In genomic region chr4:82497141-82497566, GRCm38 (mm10) we compare ENCODE assay signal across 13 mouse cellular contexts.
DNase-seq lines count a peak whose midpoint lies in the region; ATAC-seq lines count a peak whose summit lies in the region.
"Had no signal": no experiment of that assay in that cellular context is flagged by ENCODE, and none has a peak within 500 bp of the region (broad histone marks: within the 10 kb centered on the region; RNA-seq: fewer than 3 reads in every experiment).

No protein-coding gene starts in this region.

- H3K9ac ChIP-seq in heart, embryonic 13.5 days: peak overlapping the region; percentile 50
- H3K9ac ChIP-seq in midbrain, embryonic 14.5 days (replicated peaks; ENCODE audit: low read length): no peak overlapping the region; the same call in 1 of the 2 replicates
- H3K9ac ChIP-seq in hindbrain, embryonic 16.5 days (ENCODE audit: low read depth, low read length): peak overlapping the region; percentile 60
- H3K9ac ChIP-seq in stomach, embryonic 16.5 days (ENCODE audit: low read length): no peak overlapping the region

- H3K27me3 ChIP-seq in heart, embryonic 13.5 days (replicated peaks): no peaks in the 10 kb centered on the region
- no peaks in the 10 kb centered on the region for H3K27me3 ChIP-seq in midbrain, embryonic 14.5 days (ENCODE audit: control insufficient read depth, insufficient read depth, low read length)
- H3K27me3 ChIP-seq in midbrain, embryonic 10.5 days (ENCODE audit: low read depth, poor library complexity, severe bottlenecking): peaks cover 28% of the 10 kb centered on the region
- no peaks in the 10 kb centered on the region; the same call in 1 of the 2 replicates for H3K27me3 ChIP-seq in hindbrain, embryonic 16.5 days (replicated peaks; ENCODE audit: control insufficient read depth, insufficient read depth, low read length)
- no peaks in the 10 kb centered on the region for H3K27me3 ChIP-seq in stomach, embryonic 16.5 days (ENCODE audit: control insufficient read depth, insufficient read depth, low read length)

- H3K27ac ChIP-seq in heart, embryonic 13.5 days (replicated peaks): 0 out of 2 replicates have a peak overlapping the region, but pooled peaks have one; percentile 8
- H3K27ac ChIP-seq in midbrain, embryonic 14.5 days (replicated peaks; ENCODE audit: low read depth, low read length): peak overlapping the region; percentile 39
- no peak overlapping the region for H3K27ac ChIP-seq in midbrain, embryonic 10.5 days (replicated peaks)
- H3K27ac ChIP-seq in hindbrain, embryonic 16.5 days (ENCODE audit: low read depth, low read length): peak overlapping the region; percentile 44
- no peak overlapping the region for H3K27ac ChIP-seq in stomach, embryonic 16.5 days (ENCODE audit: low read length)
- H3K27ac ChIP-seq: kidney, postnatal 0 days had no signal

- H3K4me3 ChIP-seq in heart, embryonic 13.5 days: peak overlapping the region; percentile 2; the same call in 1 of the 2 replicates
- 0 out of 2 replicates have a peak overlapping the region, but pooled peaks have one; percentile 5 for H3K4me3 ChIP-seq in midbrain, embryonic 14.5 days (replicated peaks; ENCODE audit: low read depth, low read length)
- H3K4me3 ChIP-seq in midbrain, embryonic 10.5 days: no peak overlapping the region
- H3K4me3 ChIP-seq in hindbrain, embryonic 16.5 days (ENCODE audit: low read length): peak overlapping the region; percentile 32
- 0 out of 2 replicates have a peak overlapping the region, but pooled peaks have one; percentile 6 for H3K4me3 ChIP-seq in stomach, embryonic 16.5 days (replicated peaks; ENCODE audit: low read length)
- H3K4me3 ChIP-seq: myocyte had no signal

- H3K9me3 ChIP-seq in heart, embryonic 13.5 days: no peaks in the 10 kb centered on the region
- no peaks in the 10 kb centered on the region for H3K9me3 ChIP-seq in midbrain, embryonic 14.5 days (ENCODE audit: control insufficient read depth, low read length)
- no peaks in the 10 kb centered on the region for H3K9me3 ChIP-seq in midbrain, embryonic 10.5 days (replicated peaks)
- no peaks in the 10 kb centered on the region for H3K9me3 ChIP-seq in hindbrain, embryonic 16.5 days (ENCODE audit: control insufficient read depth, low read length)
- no peaks in the 10 kb centered on the region for H3K9me3 ChIP-seq in stomach, embryonic 16.5 days (replicated peaks; ENCODE audit: control insufficient read depth, low read length)

- 75% methylated on average over 8 of the region's 8 CpGs for WGBS in heart, embryonic 13.5 days
- 84% methylated on average over 8 of the region's 8 CpGs for WGBS in midbrain, embryonic 14.5 days
- WGBS in midbrain, embryonic 10.5 days: 89% methylated on average over 8 of the region's 8 CpGs
- WGBS in hindbrain, embryonic 16.5 days: 56% methylated on average over 8 of the region's 8 CpGs
- 58% methylated on average over 8 of the region's 8 CpGs for WGBS in stomach, embryonic 16.5 days

- peaks cover 58% of the 10 kb centered on the region for H3K36me3 ChIP-seq in heart, embryonic 13.5 days
- H3K36me3 ChIP-seq in midbrain, embryonic 14.5 days (ENCODE audit: control insufficient read depth, insufficient read depth, low read length): peaks cover 8% of the 10 kb centered on the region; the same call in 1 of the 2 replicates
- peaks cover 22% of the 10 kb centered on the region for H3K36me3 ChIP-seq in midbrain, embryonic 10.5 days
- no peaks in the 10 kb centered on the region; the same call in 1 of the 2 replicates for H3K36me3 ChIP-seq in hindbrain, embryonic 16.5 days (ENCODE audit: control insufficient read depth, insufficient read depth, low read length)
- peaks cover 11% of the 10 kb centered on the region; the same call in 1 of the 2 replicates for H3K36me3 ChIP-seq in stomach, embryonic 16.5 days (ENCODE audit: control insufficient read depth, insufficient read depth, low read length)

- H3K4me2 ChIP-seq in heart, embryonic 13.5 days: peak overlapping the region; percentile 41
- peak overlapping the region; percentile 98 for H3K4me2 ChIP-seq in midbrain, embryonic 14.5 days (ENCODE audit: low read length)
- peak overlapping the region; percentile 55 for H3K4me2 ChIP-seq in hindbrain, embryonic 16.5 days (ENCODE audit: low read length)
- peak overlapping the region; percentile 26; the same call in 1 of the 2 replicates for H3K4me2 ChIP-seq in stomach, embryonic 16.5 days (ENCODE audit: low read depth, low read length)

- ATAC-seq in heart, embryonic 13.5 days (ENCODE audit: extremely low read depth, insufficient number of reproducible peaks, low FRiP score, low TSS enrichment): no peak
- no peak for ATAC-seq in midbrain, embryonic 14.5 days (ENCODE audit: low FRiP score, low TSS enrichment)
- no peak for ATAC-seq in hindbrain, embryonic 16.5 days
- ATAC-seq in stomach, embryonic 16.5 days (ENCODE audit: insufficient read depth, low FRiP score): no peak

- H3K4me1 ChIP-seq in heart, embryonic 13.5 days: peaks cover 91% of the 10 kb centered on the region
- peaks cover 6% of the 10 kb centered on the region; the same call in 1 of the 2 replicates for H3K4me1 ChIP-seq in midbrain, embryonic 14.5 days (ENCODE audit: control insufficient read depth, insufficient read depth, low read length)
- H3K4me1 ChIP-seq in midbrain, embryonic 10.5 days: peaks cover 11% of the 10 kb centered on the region; the same call in 1 of the 2 replicates
- peaks cover 3% of the 10 kb centered on the region; the same call in 1 of the 2 replicates for H3K4me1 ChIP-seq in hindbrain, embryonic 16.5 days (ENCODE audit: control insufficient read depth, insufficient read depth, low read depth, low read length)
- H3K4me1 ChIP-seq in stomach, embryonic 16.5 days (ENCODE audit: control insufficient read depth, insufficient read depth, low read length): peaks cover 46% of the 10 kb centered on the region

- DNase-seq in heart, postnatal 4 days: no peak
- DNase-seq in midbrain, embryonic 14.5 days: no peak
- no peak for DNase-seq in midbrain, embryonic 10.5 days (ENCODE audit: low spot score)
- DNase-seq in ovary, postnatal 36 days (ENCODE audit: low spot score): no peak
- no peak for DNase-seq in adrenal gland, postnatal 14 days
- DNase-seq: gastrocnemius, postnatal 25 days; liver; thymus, postnatal 4 days had no signal

Comparison
In these comparisons a context has a peak if more than half of its experiments do, and no peak if none do; other contexts are left out.
1. H3K27ac ChIP-seq: peak in heart, embryonic 13.5 days (single experiment), midbrain, embryonic 14.5 days (single experiment) and hindbrain, embryonic 16.5 days (single experiment); none in midbrain, embryonic 10.5 days (single experiment) and stomach, embryonic 16.5 days (single experiment).
2. H3K4me2 ChIP-seq: peak in every context shown above with its lines; median percentile 98 in midbrain, embryonic 14.5 days; 55 in hindbrain, embryonic 16.5 days; 41 in heart, embryonic 13.5 days; 26 in stomach, embryonic 16.5 days.
3. H3K9ac ChIP-seq: peak in heart, embryonic 13.5 days (single experiment) and hindbrain, embryonic 16.5 days (single experiment); none in midbrain, embryonic 14.5 days (single experiment) and stomach, embryonic 16.5 days (single experiment).